Mouse (Mus musculus) spleen, postnatal 4 days (tissue): ENCODE data around the gene Klhl34.

Source experiments
- DNase-seq, 2 experiments: peaks; one replicate each; pipeline ENCODE4 v3.0.0; 2022; ENCODE audit warnings: low spot score in 2 of 2

Klhl34 gene

GRCm38 (mm10) chrX:157818207-157818920 lies at the start of gene Klhl34:
Gene Klhl34 (plus strand): TSS chrX:157818435.
- no peak for DNase-seq

- DNase-seq = no peak
Observed at GRCm38 (mm10) chrX:157801669-157802068, 16.6 kb upstream of the Klhl34 start.

- DNase-seq = no peak
Observed at GRCm38 (mm10) chrX:157809721-157810120, 8.5 kb upstream of the Klhl34 start.

DNA sequence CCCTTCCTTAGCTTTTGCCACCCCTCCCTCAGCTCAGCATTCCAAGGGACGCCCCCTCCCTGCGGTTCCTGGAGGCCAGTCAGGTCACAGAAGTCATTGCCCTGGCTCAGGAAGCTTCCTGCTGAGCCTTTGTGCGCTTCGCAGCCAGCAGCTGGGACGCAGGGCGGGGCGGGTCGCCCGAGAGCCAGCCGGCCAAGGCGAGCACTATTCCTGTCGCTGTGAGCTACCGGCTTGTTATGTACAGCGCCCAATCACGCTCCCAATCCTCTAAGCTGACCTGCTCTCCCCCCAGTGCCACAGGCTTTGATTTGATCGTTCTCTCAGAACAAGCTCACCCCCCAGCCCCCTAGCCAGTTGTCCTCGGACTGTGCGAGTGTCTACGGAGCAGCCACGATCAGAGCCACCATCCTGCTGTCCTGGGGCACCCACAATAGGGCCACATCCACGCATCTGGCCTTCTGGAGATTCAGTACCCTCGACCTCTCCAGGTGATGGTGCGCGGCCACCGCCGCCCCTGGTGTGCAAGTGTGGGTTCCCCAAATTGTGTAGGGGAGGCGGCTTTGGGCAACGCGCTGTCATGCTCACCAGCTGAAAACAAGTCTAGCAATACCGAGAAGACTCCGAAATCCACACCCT lies 546 bp upstream of the Klhl34 start:
- no peak for DNase-seq

GRCm38 (mm10) chrX:157818921-157819260 lies 656 bp downstream of the Klhl34 start:
- DNase-seq = no peak

GRCm38 (mm10) chrX:157829983-157830382 lies 11.7 kb downstream of the Klhl34 start:
- DNase-seq = no peak
